Mouse (Mus musculus) frontal cortex, adult (tissue): Measurements from ENCODE around the gene Clec4d.

Source experiments
- ATAC-seq: cut with Nextera tagmentation; 2 replicates; pipeline ENCODE4 v1.9.2; 2017; ENCODE audit warnings: mild to moderate bottlenecking, moderate library complexity, mixed read lengths; ENCODE audit not compliant: low TSS enrichment

The Clec4d gene

DNA sequence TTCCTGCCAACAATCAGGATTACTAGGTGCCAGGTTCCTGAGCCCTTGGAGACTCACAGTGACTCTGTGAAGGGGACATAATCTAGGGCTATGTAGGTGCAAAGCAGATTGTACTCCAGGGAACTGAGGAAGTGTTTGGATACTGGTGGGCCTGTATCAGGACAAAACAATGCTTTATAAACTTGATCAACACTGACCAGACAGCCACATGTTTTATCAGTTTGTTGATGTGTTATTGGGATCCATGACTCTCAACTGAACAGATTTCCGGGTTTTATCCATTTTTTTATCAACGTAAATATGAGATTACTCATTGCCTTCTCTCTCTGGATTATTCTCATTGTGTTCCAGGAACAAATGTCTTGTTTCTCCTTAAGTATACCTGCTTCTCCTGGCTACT is 46.1 kb downstream of the Clec4d start, which contains the start of gene Vmn2r19:
TSS of gene Vmn2r19 (plus strand) at position 301 of the 400 bp plus-strand sequence.
- no peak for ATAC-seq
